Comparison of ENCODE assay signal across 19 mouse cellular contexts in genomic region chr14:123199111-123199510, GRCm38 (mm10).
DNase-seq lines count a peak whose midpoint lies in the region; ATAC-seq lines count a peak whose summit lies in the region.
"Had no signal": no experiment of that assay in that cellular context is flagged by ENCODE, and none has a peak within 500 bp of the region (broad histone marks: within the 10 kb centered on the region; RNA-seq: fewer than 3 reads in every experiment).

No protein-coding gene starts in this region.

- H3K4me2 ChIP-seq in forebrain, embryonic 14.5 days (ENCODE audit: low read length): no peak overlapping the region
- no peak overlapping the region for H3K4me2 ChIP-seq in forebrain, embryonic 12.5 days
- H3K4me2 ChIP-seq in hindbrain, embryonic 14.5 days (replicated peaks): no peak overlapping the region
- no peak overlapping the region for H3K4me2 ChIP-seq in hindbrain, embryonic 11.5 days (replicated peaks; ENCODE audit: low read depth, low read length)
- H3K4me2 ChIP-seq: heart, embryonic 12.5 days had no signal

- peak; percentile 49 for DNase-seq in forebrain, embryonic 14.5 days (ENCODE audit: low spot score)
- no peak for DNase-seq in hindbrain, embryonic 14.5 days (ENCODE audit: low spot score)
- DNase-seq in hindbrain, embryonic 11.5 days (ENCODE audit: low spot score): no peak
- peak; percentile 72 for DNase-seq in Muller cell, postnatal 12 days (ENCODE audit: inconsistent ontology term)
- DNase-seq in fibroblast of lung, adult 2 months (ENCODE audit: low read depth): peak; percentile 35
- DNase-seq: adrenal gland, adult 2 months; adrenal gland, postnatal 25 days; cerebellum, adult 11 months; cerebellum, adult 9-10 months; gastrocnemius, adult 2 months; gastrocnemius, postnatal 25 days had no signal

- H3K9ac ChIP-seq in forebrain, embryonic 14.5 days (ENCODE audit: low read length): no peak overlapping the region
- no peak overlapping the region for H3K9ac ChIP-seq in forebrain, embryonic 12.5 days
- no peak overlapping the region for H3K9ac ChIP-seq in hindbrain, embryonic 14.5 days
- H3K9ac ChIP-seq in hindbrain, embryonic 11.5 days (ENCODE audit: low read depth, low read length): no peak overlapping the region
- H3K9ac ChIP-seq: heart, embryonic 12.5 days had no signal

- H3K36me3 ChIP-seq in forebrain, embryonic 14.5 days (ENCODE audit: control insufficient read depth, insufficient read depth, low read length): no peaks in the 10 kb centered on the region
- no peaks in the 10 kb centered on the region for H3K36me3 ChIP-seq in forebrain, embryonic 12.5 days (replicated peaks)
- no peaks in the 10 kb centered on the region for H3K36me3 ChIP-seq in hindbrain, embryonic 14.5 days (replicated peaks; ENCODE audit: control insufficient read depth, insufficient read depth)
- no peaks in the 10 kb centered on the region for H3K36me3 ChIP-seq in hindbrain, embryonic 11.5 days (ENCODE audit: control insufficient read depth, insufficient read depth, low read length)
- H3K36me3 ChIP-seq: embryonic facial prominence, embryonic 10.5 days; heart, embryonic 12.5 days; hindbrain, embryonic 10.5 days had no signal

- no peaks in the 10 kb centered on the region for H3K27me3 ChIP-seq in forebrain, embryonic 14.5 days (replicated peaks; ENCODE audit: control insufficient read depth, insufficient read depth, low read length)
- H3K27me3 ChIP-seq in forebrain, embryonic 12.5 days: no peaks in the 10 kb centered on the region
- H3K27me3 ChIP-seq in hindbrain, embryonic 14.5 days (ENCODE audit: control insufficient read depth, insufficient read depth, low read length): no peaks in the 10 kb centered on the region
- H3K27me3 ChIP-seq in hindbrain, embryonic 11.5 days (ENCODE audit: control insufficient read depth, insufficient read depth, low read length): no peaks in the 10 kb centered on the region
- H3K27me3 ChIP-seq: CH12.LX; heart, embryonic 12.5 days had no signal

- H3K4me3 ChIP-seq in forebrain, embryonic 14.5 days (ENCODE audit: low read depth, low read length): no peak overlapping the region
- H3K4me3 ChIP-seq in forebrain, embryonic 12.5 days (replicated peaks): no peak overlapping the region
- H3K4me3 ChIP-seq in hindbrain, embryonic 14.5 days (replicated peaks; ENCODE audit: low read length): no peak overlapping the region
- no peak overlapping the region for H3K4me3 ChIP-seq in hindbrain, embryonic 11.5 days (ENCODE audit: low read depth, low read length)
- H3K4me3 ChIP-seq: embryonic facial prominence, embryonic 10.5 days; gastrocnemius, adult 2 months; heart, embryonic 12.5 days; hindbrain, embryonic 10.5 days had no signal

- 24% methylated on average over 3 of the region's 3 CpGs for WGBS in forebrain, embryonic 14.5 days
- 43% methylated on average over 3 of the region's 3 CpGs for WGBS in forebrain, embryonic 12.5 days
- WGBS in hindbrain, embryonic 14.5 days: 33% methylated on average over 3 of the region's 3 CpGs
- WGBS in hindbrain, embryonic 11.5 days: 68% methylated on average over 3 of the region's 3 CpGs

- peaks cover 14% of the 10 kb centered on the region for H3K4me1 ChIP-seq in forebrain, embryonic 14.5 days (ENCODE audit: control insufficient read depth, insufficient read depth, low read length)
- H3K4me1 ChIP-seq in forebrain, embryonic 12.5 days: 0 out of 2 replicates have a peak, but pooled peaks cover 7% of the 10 kb centered on the region
- H3K4me1 ChIP-seq in hindbrain, embryonic 14.5 days (replicated peaks; ENCODE audit: control insufficient read depth, insufficient read depth, low read length): peaks cover 17% of the 10 kb centered on the region
- no peaks in the 10 kb centered on the region for H3K4me1 ChIP-seq in hindbrain, embryonic 11.5 days (replicated peaks; ENCODE audit: control insufficient read depth, insufficient read depth, low read length)
- H3K4me1 ChIP-seq: embryonic facial prominence, embryonic 10.5 days; heart, embryonic 12.5 days; hindbrain, embryonic 10.5 days had no signal

- ATAC-seq in forebrain, embryonic 14.5 days: no peak
- no peak for ATAC-seq in forebrain, embryonic 12.5 days (ENCODE audit: low FRiP score)
- no peak for ATAC-seq in hindbrain, embryonic 14.5 days (ENCODE audit: low FRiP score)
- no peak for ATAC-seq in hindbrain, embryonic 11.5 days (ENCODE audit: low FRiP score)
- ATAC-seq: hindbrain, embryonic 16.5 days; inflammation-experienced regulatory T-cells, adult 6 months; intestine, postnatal 0 days had no signal

- H3K9me3 ChIP-seq in forebrain, embryonic 14.5 days (replicated peaks; ENCODE audit: control insufficient read depth, low read length): no peaks in the 10 kb centered on the region
- H3K9me3 ChIP-seq in forebrain, embryonic 12.5 days: no peaks in the 10 kb centered on the region
- peaks cover 7% of the 10 kb centered on the region; the same call in 1 of the 2 replicates for H3K9me3 ChIP-seq in hindbrain, embryonic 14.5 days (ENCODE audit: control insufficient read depth, low read length)
- no peaks in the 10 kb centered on the region for H3K9me3 ChIP-seq in hindbrain, embryonic 11.5 days (ENCODE audit: control insufficient read depth, low read length)
- H3K9me3 ChIP-seq: embryonic facial prominence, embryonic 10.5 days; heart, embryonic 12.5 days; hindbrain, embryonic 10.5 days had no signal

- peak overlapping the region; percentile 44; the same call in 1 of the 2 replicates for H3K27ac ChIP-seq in forebrain, embryonic 14.5 days (ENCODE audit: low read depth, low read length)
- no peak overlapping the region for H3K27ac ChIP-seq in forebrain, embryonic 12.5 days
- peak overlapping the region; percentile 54; the same call in 1 of the 2 replicates for H3K27ac ChIP-seq in hindbrain, embryonic 14.5 days
- no peak overlapping the region for H3K27ac ChIP-seq in hindbrain, embryonic 11.5 days (ENCODE audit: low read depth, low read length)
- H3K27ac ChIP-seq: embryonic facial prominence, embryonic 10.5 days; gastrocnemius, adult 2 months; hindbrain, embryonic 10.5 days had no signal

Comparison
In these comparisons a context has a peak if more than half of its experiments do, and no peak if none do; other contexts are left out.
1. H3K27ac ChIP-seq: peak in forebrain, embryonic 14.5 days (single experiment) and hindbrain, embryonic 14.5 days (single experiment); none in forebrain, embryonic 12.5 days (single experiment) and hindbrain, embryonic 11.5 days (single experiment).
2. DNase-seq: peak in forebrain, embryonic 14.5 days (single experiment), Muller cell, postnatal 12 days (single experiment) and fibroblast of lung, adult 2 months (single experiment); none in hindbrain, embryonic 14.5 days (single experiment) and hindbrain, embryonic 11.5 days (single experiment).